Mouse (Mus musculus) testis, adult 2 months (tissue): ENCODE results near the gene Olfr427.

ENCODE experiments used
- CTCF ChIP-seq: fragments of 200-500 bp; IDR thresholded peaks from 2 replicates; pipeline ENCODE4 v1.5.1; 2012; ENCODE audit warnings: low read depth, mild to moderate bottlenecking, inconsistent platforms, low read length, moderate library complexity; ENCODE audit not compliant: control insufficient read depth, insufficient read depth, insufficient replicate concordance
- POLR2A ChIP-seq: fragments of 200-500 bp; IDR thresholded peaks from 2 replicates; pipeline ENCODE4 v1.6.1; 2012; ENCODE audit warnings: low read depth, mild to moderate bottlenecking, inconsistent platforms, low read length, moderate library complexity; ENCODE audit not compliant: control insufficient read depth

- TF ChIP-seq POLR2A (no peak), CTCF (no peak)
Observed at GRCm38 (mm10) chr1:174050532-174050931, 46.2 kb upstream of the Olfr427 start.
